Comparison of ENCODE assay signal across 8 mouse cellular contexts in the genomic region with DNA sequence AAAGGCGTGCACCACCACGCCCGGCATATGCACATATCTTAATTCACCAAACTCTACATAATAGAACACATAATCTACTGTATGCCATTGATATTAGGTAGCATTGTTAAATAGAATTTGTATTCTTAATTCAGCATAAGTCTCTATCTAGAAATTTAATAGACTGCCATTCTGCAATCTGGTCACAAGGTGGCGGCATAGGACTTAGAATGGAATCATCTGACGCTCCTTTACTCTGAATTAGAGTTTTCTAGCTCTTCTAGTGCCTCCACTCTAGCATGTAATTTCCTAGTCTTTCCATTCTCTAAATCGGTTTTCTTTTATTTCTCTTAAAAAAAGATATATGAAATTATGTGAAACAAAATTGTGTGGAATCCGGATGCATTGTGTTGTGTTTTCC. TPM values are rescaled to one million over a fixed set of nuclear protein-coding genes. Genes with fewer than 3 reads are reported as not detected.
A peak's percentile ranks its signal among the peaks of the same experiment; 100 is the strongest.
DNase-seq lines count a peak whose midpoint lies in the region; ATAC-seq and TF ChIP-seq lines count a peak whose summit lies in the region.
"Had no signal": no experiment of that assay in that cellular context is flagged by ENCODE, and none has a peak within 500 bp of the region (broad histone marks: within the 10 kb centered on the region; RNA-seq: fewer than 3 reads in every experiment).

No protein-coding gene starts in this region.

- no peaks in the 10 kb centered on the region for H3K27me3 ChIP-seq in kidney, postnatal 0 days (ENCODE audit: insufficient read depth, low read length)
- peaks cover 15% of the 10 kb centered on the region for H3K27me3 ChIP-seq in E14TG2a.4 (ENCODE audit: insufficient read depth, low read length)
- H3K27me3 ChIP-seq in embryonic facial prominence, embryonic 11.5 days (ENCODE audit: control insufficient read depth, insufficient read depth, low read length): no peaks in the 10 kb centered on the region
- H3K27me3 ChIP-seq in liver, postnatal 0 days (ENCODE audit: insufficient read depth, low read length): 0 out of 2 replicates have a peak, but pooled peaks cover 4% of the 10 kb centered on the region

- WGBS in kidney, postnatal 0 days: 1% methylated on average over 7 of the region's 7 CpGs
- WGBS in embryonic facial prominence, embryonic 11.5 days: 1% methylated on average over 7 of the region's 7 CpGs
- under 1% methylated on average over 7 of the region's 7 CpGs for WGBS in liver, postnatal 0 days (ENCODE audit: insufficient replicate concordance)

- no peak overlapping the region for H3K4me3 ChIP-seq in kidney, postnatal 0 days (replicated peaks; ENCODE audit: low read depth, low read length)
- H3K4me3 ChIP-seq in E14TG2a.4 (replicated peaks; ENCODE audit: low read length): no peak overlapping the region
- H3K4me3 ChIP-seq in embryonic facial prominence, embryonic 11.5 days (ENCODE audit: low read depth, low read length): no peak overlapping the region
- no peak overlapping the region for H3K4me3 ChIP-seq in liver, postnatal 0 days (ENCODE audit: low read depth, low read length)
- H3K4me3 ChIP-seq: myocyte had no signal

- DNase-seq in kidney, postnatal 0 days (ENCODE audit: low spot score): peak; percentile 94
- no peak for DNase-seq in kidney, adult 18-20 months
- peak; percentile 71 for DNase-seq in adrenal gland, postnatal 10 days
- peak; percentile 84 for DNase-seq in embryonic facial prominence, embryonic 11.5 days (ENCODE audit: low spot score)
- peak; percentile 55 for DNase-seq in liver, postnatal 0 days
- DNase-seq in retina, postnatal 1 day: peak; percentile 77

- no peaks in the 10 kb centered on the region for H3K4me1 ChIP-seq in kidney, postnatal 0 days (replicated peaks; ENCODE audit: insufficient read depth, low read length)
- H3K4me1 ChIP-seq in E14TG2a.4 (replicated peaks; ENCODE audit: low read depth, low read length): no peaks in the 10 kb centered on the region; the same call in 1 of the 2 replicates
- no peaks in the 10 kb centered on the region for H3K4me1 ChIP-seq in embryonic facial prominence, embryonic 11.5 days (ENCODE audit: control insufficient read depth, insufficient read depth, low read length)
- no peaks in the 10 kb centered on the region for H3K4me1 ChIP-seq in liver, postnatal 0 days (ENCODE audit: insufficient read depth)

- no peak overlapping the region for H3K27ac ChIP-seq in kidney, postnatal 0 days
- H3K27ac ChIP-seq in embryonic facial prominence, embryonic 11.5 days (replicated peaks; ENCODE audit: low read depth, low read length): no peak overlapping the region
- H3K27ac ChIP-seq in liver, postnatal 0 days (ENCODE audit: low read depth): no peak overlapping the region

- no peak for TF ChIP-seq EP300 in liver, postnatal 0 days (IDR thresholded peaks at IDR 0.05; ENCODE audit: low read depth)

- peak; percentile 92 for TF ChIP-seq CTCF in kidney, postnatal 0 days (IDR thresholded peaks at IDR 0.05; ENCODE audit: low read depth)
- peak; percentile 53 for TF ChIP-seq CTCF in E14TG2a.4 (conservative IDR thresholded peaks at IDR 0.05; ENCODE audit: low read length)
- TF ChIP-seq CTCF in liver, postnatal 0 days (IDR thresholded peaks at IDR 0.05; ENCODE audit: low read depth): peak; percentile 89

- H3K36me3 ChIP-seq in kidney, postnatal 0 days (ENCODE audit: insufficient read depth, low read length): no peaks in the 10 kb centered on the region
- H3K36me3 ChIP-seq in E14TG2a.4 (ENCODE audit: insufficient read depth, low read length): no peaks in the 10 kb centered on the region
- no peaks in the 10 kb centered on the region for H3K36me3 ChIP-seq in embryonic facial prominence, embryonic 11.5 days (replicated peaks; ENCODE audit: control insufficient read depth, insufficient read depth, low read depth, low read length)
- no peaks in the 10 kb centered on the region for H3K36me3 ChIP-seq in liver, postnatal 0 days (replicated peaks; ENCODE audit: insufficient read depth, low read length)

- H3K4me2 ChIP-seq in kidney, postnatal 0 days (ENCODE audit: low read length): no peak overlapping the region
- H3K4me2 ChIP-seq in embryonic facial prominence, embryonic 11.5 days (ENCODE audit: low read depth, low read length): no peak overlapping the region
- no peak overlapping the region for H3K4me2 ChIP-seq in liver, postnatal 0 days (ENCODE audit: low read depth, low read length)

- H3K9me3 ChIP-seq in kidney, postnatal 0 days (replicated peaks; ENCODE audit: low read length): no peaks in the 10 kb centered on the region
- H3K9me3 ChIP-seq in E14TG2a.4 (ENCODE audit: low read length): peaks cover 8% of the 10 kb centered on the region
- no peaks in the 10 kb centered on the region for H3K9me3 ChIP-seq in embryonic facial prominence, embryonic 11.5 days (replicated peaks; ENCODE audit: control insufficient read depth, low read length)
- no peaks in the 10 kb centered on the region for H3K9me3 ChIP-seq in liver, postnatal 0 days (ENCODE audit: low read length)

- no peak for ATAC-seq in kidney, postnatal 0 days (replicated peaks; ENCODE audit: low FRiP score, low read depth)
- ATAC-seq in embryonic facial prominence, embryonic 11.5 days (replicated peaks; ENCODE audit: insufficient number of reproducible peaks, low FRiP score, low TSS enrichment, low read depth): no peak
- ATAC-seq in liver, postnatal 0 days: no peak

- no peak overlapping the region for H3K9ac ChIP-seq in kidney, postnatal 0 days (ENCODE audit: low read depth, low read length)
- no peak overlapping the region for H3K9ac ChIP-seq in embryonic facial prominence, embryonic 11.5 days (replicated peaks; ENCODE audit: low read length)
- no peak overlapping the region for H3K9ac ChIP-seq in liver, postnatal 0 days (replicated peaks)

RNA-seq across cellular contexts. Expression of a gene that starts 22.1 kb away (rescaled TPM):
- polyA plus RNA-seq in kidney, postnatal 0 days (2015; fragmentation: Nextera tagmentation; extraction: Ambion mirVana): 35.0 and 38.3 TPM in 2 replicates
- total RNA-seq in adrenal gland, postnatal 10 days (2021): 10 to 100 TPM; 38.8 to 47.5 TPM
- 30.1 and 37.4 TPM in 2 replicates for polyA plus RNA-seq in embryonic facial prominence, embryonic 11.5 days (2014; fragmentation: Nextera tagmentation; extraction: Ambion mirVana)
- 4.5 and 5.0 TPM in 2 replicates for polyA plus RNA-seq in liver, postnatal 0 days (2015; fragmentation: Nextera tagmentation; extraction: Ambion mirVana)

RNA-seq across cellular contexts. Expression of a gene that starts 23.4 kb away (rescaled TPM):
- 242 and 245 TPM in 2 replicates for polyA plus RNA-seq in kidney, postnatal 0 days (2015; fragmentation: Nextera tagmentation; extraction: Ambion mirVana)
- total RNA-seq in adrenal gland, postnatal 10 days (2021): 100 to 1,000 TPM; 141 to 156 TPM
- 180 and 185 TPM in 2 replicates for polyA plus RNA-seq in embryonic facial prominence, embryonic 11.5 days (2014; fragmentation: Nextera tagmentation; extraction: Ambion mirVana)
- polyA plus RNA-seq in liver, postnatal 0 days (2015; fragmentation: Nextera tagmentation; extraction: Ambion mirVana): 119 and 120 TPM in 2 replicates

RNA-seq across cellular contexts. Expression of a gene that starts 27.6 kb away (rescaled TPM):
- polyA plus RNA-seq in kidney, postnatal 0 days (2015; fragmentation: Nextera tagmentation; extraction: Ambion mirVana): 88.0 and 93.7 TPM in 2 replicates
- total RNA-seq in adrenal gland, postnatal 10 days (2021): 10 to 100 TPM; 46.1 to 48.5 TPM
- 105 and 115 TPM in 2 replicates for polyA plus RNA-seq in embryonic facial prominence, embryonic 11.5 days (2014; fragmentation: Nextera tagmentation; extraction: Ambion mirVana)
- 30.3 and 31.0 TPM in 2 replicates for polyA plus RNA-seq in liver, postnatal 0 days (2015; fragmentation: Nextera tagmentation; extraction: Ambion mirVana)

RNA-seq across cellular contexts. Expression of a gene that starts 35.6 kb away (rescaled TPM):
- polyA plus RNA-seq in kidney, postnatal 0 days (2015; fragmentation: Nextera tagmentation; extraction: Ambion mirVana): 7.9 and 9.2 TPM in 2 replicates
- total RNA-seq in adrenal gland, postnatal 10 days (2021): 10 to 100 TPM in 1 of 2 experiments, 1 to 10 TPM in 1; 4.9 to 10.1 TPM
- 9.0 and 13.0 TPM in 2 replicates for polyA plus RNA-seq in embryonic facial prominence, embryonic 11.5 days (2014; fragmentation: Nextera tagmentation; extraction: Ambion mirVana)
- polyA plus RNA-seq in liver, postnatal 0 days (2015; fragmentation: Nextera tagmentation; extraction: Ambion mirVana): 11.4 and 11.9 TPM in 2 replicates

RNA-seq across cellular contexts. Expression of a gene that starts 44.4 kb away (rescaled TPM):
- 0.84 and 1.4 TPM in 2 replicates for polyA plus RNA-seq in kidney, postnatal 0 days (2015; fragmentation: Nextera tagmentation; extraction: Ambion mirVana)
- 10 to 100 TPM; 14.1 to 21.4 TPM for total RNA-seq in adrenal gland, postnatal 10 days (2021)
- polyA plus RNA-seq in embryonic facial prominence, embryonic 11.5 days (2014; fragmentation: Nextera tagmentation; extraction: Ambion mirVana): 3.1 and 3.2 TPM in 2 replicates
- 0.14 and 0.27 TPM in 2 replicates for polyA plus RNA-seq in liver, postnatal 0 days (2015; fragmentation: Nextera tagmentation; extraction: Ambion mirVana)
